Mouse (Mus musculus) embryo, embryonic 11.5 days (tissue): ENCODE measurements around the gene Zdhhc19.

Source experiments
- DNase-seq: peaks from one replicate; pipeline ENCODE4 v3.0.0-alpha.2; 2012; ENCODE audit warnings: low read depth, low spot score

The Zdhhc19 gene

DNA sequence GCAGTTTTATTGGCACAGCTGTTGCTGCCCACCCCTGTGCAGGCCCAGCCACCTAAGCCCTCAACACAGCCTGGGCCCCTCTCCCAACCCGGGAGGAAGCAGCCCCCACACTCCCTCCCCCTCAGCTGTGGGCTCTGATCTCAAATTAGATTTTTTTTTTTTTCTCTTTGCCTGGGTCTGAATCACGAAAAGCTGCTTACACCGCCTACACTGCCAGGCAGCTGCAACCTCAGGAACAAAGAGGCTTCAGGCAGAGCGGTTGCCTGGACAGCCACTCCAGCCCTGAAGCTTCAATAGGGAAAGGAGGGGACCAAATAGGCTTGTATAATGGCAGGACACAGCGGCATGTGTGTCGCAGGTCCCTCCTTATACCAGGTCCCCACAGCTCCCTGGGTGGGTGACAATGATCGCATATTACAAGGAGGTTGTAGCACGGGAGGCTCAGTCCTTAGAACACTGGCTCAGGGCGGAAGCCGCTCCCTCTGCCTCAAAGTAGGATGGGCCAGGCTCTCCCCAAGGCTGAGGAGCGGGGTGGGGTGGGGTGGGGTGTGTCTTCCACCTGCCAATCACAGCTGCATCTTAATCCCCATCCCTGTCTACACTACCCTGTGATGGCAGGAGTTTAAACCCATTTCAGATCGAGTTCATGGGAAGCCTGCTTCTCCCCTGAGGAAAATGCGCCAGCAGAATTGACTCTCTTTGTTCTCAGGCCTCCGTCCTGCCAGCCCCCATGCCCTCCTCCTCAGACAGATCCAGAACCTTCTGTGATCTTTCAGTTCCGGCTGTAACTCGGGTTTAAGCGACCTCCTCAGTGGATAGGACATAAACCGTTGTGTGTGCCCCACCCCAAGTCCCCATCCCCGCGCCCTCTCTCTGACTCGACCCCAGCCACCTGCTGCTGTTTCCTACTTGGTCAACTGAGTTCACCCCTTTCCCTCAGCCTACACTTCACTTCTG is 20.2 kb downstream of the Zdhhc19 start:
- DNase-seq: no peak

DNA sequence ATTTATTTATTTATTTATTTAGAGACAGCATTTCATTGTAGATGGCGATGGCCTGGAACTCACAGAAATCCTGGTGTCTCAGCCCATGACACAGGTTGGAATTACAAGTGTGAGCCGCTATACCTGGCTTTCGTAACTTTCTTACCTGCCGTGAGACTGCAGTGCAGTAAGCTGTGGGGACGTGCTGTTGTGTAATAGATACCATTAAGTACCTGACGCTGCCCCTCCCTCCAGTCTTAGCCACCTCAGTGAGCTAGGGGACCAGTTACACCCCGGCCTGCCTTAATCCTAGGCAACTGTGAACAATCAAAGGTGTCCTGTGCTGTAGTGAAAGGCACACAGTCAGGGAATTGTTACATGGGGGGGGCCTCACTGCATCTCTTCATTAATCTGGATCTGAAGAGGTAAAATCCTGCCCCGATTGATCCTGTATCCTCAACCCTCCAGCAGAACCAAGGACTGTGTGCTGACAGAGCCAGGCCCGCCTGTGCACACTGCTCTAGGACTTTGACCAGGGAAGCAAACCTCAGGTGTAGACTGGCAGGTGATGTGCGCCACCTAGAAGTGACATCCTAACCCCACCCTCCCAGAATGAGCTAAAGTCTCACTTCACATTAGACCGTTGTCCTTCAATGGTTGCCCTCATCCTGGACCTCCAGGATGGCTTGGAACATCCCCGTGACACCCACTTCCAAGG is 21.9 kb downstream of the Zdhhc19 start:
- no peak for DNase-seq

DNA sequence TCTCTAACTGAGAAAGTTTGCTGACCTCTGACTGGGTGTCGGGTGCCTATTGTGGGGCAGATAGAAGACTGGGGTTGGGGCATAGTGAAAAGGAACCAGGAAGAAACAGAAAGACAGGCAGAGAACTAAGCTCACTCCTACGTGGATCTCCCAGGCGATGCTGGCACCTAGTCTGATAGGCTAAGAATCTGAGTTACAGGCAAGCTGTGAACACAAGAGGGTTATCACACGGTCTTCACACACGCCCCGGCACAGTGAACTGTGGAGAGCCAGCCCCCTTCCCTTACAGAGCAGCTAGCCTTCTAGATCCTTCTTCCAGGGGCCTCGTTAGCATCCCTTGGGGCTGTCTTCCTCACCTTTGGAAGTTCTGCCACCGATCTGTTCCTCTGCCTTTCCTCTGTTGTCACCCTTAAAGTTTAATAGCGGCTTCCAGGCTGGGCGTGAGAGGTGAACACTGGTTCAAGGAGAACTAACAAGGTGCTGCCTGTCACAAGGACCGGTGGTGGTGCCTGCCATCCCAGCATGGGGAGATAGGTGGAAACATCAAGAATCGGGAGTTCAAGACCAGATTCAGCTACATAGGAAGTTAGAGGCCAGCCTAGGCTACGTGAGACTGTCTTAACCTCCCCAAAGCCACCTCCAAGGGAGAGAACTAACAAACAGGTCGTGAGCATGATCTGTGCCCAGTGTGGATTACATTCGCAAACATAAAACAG is 23.7 kb downstream of the Zdhhc19 start:
- no peak for DNase-seq

DNA sequence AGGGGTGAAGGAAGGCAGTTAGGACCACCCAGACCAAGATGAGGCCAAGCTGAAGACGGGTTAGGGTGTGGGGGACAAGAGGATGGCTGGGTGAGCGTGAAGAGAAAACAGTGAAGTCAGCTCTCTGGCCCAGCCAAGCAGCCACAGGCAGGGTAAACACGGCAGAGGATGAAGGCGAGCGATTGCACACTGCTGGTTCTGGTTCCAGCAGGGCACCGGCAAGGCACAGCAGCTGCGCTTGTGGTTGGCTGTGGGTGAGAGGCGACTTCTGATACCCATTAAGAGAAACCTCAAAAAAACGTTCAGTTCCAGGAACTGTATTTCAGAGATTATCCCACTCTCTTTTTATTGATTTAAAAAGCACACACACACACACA is 24.3 kb downstream of the Zdhhc19 start:
- no peak for DNase-seq

- DNase-seq: no peak
Measured at GRCm38 (mm10) chr16:32522578-32523194, 26.6 kb downstream of the Zdhhc19 start.

DNA sequence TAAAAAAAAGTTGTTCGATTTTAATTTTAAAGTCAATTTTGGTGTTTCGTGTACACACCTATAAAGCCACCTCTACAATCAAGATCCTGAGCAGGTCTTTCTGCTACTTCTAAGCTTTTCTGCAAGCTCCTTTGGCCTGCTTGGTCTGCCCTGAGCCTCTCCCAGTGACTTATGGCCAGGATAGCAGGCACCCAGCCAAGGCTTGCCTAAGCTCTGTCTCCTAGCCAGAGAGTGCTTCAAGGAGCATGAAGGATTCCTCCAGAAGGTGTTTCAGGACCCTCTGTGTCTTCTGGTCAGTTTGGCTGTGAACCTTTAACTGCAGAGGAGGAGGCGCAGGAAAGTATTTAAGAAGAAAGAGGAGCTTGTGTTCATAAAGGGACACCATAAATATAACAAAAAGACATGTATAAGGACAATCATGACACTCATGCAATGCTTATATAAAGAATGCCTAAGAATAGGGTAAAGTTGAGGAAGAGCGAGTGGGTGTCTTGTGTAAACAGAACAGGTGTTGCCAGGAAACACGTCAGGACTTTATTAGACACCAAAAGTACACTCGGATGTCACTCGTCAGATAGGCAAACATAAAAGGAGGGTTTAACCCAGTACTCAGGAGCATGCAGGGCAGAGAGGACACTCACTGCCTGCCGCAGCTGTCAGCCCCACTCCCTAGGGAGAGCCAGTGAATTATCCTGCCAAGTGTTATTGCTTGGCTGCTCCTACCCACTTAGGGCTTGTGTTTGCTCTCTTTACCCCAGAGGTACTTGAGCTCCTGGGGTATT is 27.6 kb downstream of the Zdhhc19 start:
- DNase-seq: no peak

GRCm38 (mm10) chr16:32524244-32524615 is 28.2 kb downstream of the Zdhhc19 start:
- no peak for DNase-seq

- no peak for DNase-seq
Measured at GRCm38 (mm10) chr16:32526906-32527305, 30.8 kb downstream of the Zdhhc19 start.

GRCm38 (mm10) chr16:32532878-32533826 is 37.1 kb downstream of the Zdhhc19 start:
- no peak for DNase-seq

DNA sequence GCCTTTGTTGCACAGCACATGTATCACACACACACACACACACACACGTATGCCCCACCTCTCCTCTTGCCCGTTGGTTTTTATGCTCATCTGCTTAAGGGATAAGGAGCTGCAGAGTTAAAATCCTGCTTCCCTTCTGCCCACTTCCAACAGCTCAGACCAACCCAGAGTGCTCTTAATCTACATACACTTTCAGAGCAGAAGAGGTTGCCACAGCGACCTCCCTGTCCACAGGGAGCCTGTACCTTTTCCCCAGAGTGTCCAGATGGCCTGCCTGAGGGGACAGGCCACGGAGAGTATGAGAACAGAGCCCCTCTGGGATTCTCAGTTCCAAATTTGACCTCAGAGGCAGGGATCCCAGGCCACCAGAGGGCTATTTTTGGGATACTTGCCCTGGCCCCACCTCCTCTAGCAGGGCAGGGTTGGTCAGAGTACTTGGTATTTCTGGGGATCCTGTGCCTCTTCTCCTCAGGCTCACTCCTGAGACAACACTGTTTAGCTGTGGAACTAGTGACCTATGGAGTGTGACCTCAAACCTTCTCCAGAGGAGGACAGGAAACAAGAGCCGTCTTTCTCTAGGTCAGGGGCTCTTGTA is 39.2 kb downstream of the Zdhhc19 start:
- DNase-seq: no peak

DNA sequence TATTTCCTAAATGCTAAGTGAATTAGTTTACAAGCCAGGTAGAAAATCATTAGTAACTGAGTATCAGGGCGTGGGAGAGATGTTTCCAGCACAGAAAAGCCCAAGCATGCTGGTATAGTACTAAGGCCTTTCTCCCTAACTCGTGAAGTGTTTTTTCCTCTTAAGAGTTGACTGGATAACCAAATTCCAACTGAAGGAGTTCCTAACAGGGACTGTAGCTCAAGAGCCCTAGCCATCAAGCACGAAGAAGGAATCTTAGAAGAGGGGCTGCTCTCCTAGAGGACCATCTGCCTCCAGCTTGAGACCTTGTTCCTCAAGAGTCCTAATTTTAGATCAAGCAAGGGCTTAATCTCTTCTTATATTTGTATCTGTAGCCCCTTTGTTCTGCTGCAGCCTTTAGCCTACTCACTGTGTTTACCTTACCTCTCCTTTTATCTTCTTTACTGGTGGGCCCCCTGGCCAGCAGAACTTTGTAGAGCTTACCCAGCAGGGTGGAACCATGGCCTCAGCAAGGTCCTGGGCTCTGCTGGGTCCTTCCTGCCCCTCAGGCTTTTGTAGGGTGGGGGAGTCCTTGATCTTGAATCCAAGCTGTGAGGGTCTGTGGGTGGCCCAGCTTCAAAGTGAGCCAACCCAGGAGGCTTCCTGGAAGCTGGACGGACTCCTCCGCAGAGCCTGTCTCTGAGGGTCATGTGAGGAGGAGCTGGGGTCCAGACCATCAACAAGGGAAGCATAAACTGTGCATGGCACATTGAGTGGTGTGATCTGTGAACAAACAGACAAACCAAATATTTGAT is 42.0 kb downstream of the Zdhhc19 start:
- DNase-seq: no peak

GRCm38 (mm10) chr16:32538761-32539255 is 42.7 kb downstream of the Zdhhc19 start:
- DNase-seq: peak; percentile 51

DNA sequence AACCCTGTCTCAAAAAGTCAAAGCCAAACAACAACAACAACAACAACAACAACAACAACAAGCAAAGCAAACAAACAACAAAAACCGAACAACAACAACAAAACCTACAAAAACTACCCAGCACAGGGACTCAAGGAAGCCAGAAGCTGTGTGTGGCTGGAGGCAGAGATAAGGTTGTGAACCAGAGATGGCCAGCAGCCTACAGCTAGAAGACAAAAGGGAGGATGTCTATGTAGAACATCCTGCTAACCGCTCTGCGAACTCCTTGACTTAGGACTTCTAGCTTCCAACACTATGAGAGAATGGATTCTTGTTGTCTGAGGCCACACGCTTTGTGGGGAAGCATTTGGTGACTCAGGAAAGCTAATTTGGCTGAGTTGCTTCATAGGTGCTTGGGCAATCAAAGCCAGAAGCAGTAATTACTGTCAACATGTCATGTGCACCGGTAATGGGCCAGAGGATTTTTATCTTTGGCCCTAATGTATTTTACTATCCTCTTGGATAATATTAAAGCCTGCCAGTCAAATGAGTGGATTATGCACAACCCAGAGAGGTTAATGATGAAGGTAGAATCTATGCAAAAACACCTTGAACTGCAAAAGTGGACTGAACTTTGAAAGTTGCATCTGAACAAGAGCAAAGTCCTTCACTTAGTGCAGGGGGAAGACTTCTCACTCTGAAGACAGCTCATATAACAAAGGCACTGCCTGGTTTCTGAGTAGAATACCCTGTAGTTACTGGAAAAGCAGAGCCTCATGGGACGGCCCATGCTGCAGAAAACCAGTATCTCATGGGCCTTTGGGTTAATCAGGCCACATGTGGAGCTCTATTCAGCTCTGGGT is 45.5 kb downstream of the Zdhhc19 start:
- no peak for DNase-seq

DNA sequence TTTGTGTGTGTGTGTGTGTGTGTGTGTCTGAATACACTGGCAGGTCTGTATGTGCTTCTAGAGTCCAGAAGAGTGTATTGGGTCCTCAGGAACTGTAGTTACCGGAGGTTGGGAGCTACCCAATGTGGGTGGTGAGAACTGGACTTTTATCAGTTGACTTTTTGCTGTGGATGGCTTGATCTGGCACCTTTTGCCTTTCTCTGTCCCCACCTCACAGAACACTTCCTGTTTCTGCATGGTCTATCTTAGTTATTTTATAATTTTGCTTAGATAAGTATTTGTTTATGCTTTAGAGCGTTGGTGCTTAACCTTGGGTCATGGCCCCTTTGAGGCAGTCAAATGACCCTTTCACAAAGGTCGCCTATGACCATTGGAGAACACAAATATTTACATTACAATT is 47.4 kb downstream of the Zdhhc19 start:
- DNase-seq: no peak

DNA sequence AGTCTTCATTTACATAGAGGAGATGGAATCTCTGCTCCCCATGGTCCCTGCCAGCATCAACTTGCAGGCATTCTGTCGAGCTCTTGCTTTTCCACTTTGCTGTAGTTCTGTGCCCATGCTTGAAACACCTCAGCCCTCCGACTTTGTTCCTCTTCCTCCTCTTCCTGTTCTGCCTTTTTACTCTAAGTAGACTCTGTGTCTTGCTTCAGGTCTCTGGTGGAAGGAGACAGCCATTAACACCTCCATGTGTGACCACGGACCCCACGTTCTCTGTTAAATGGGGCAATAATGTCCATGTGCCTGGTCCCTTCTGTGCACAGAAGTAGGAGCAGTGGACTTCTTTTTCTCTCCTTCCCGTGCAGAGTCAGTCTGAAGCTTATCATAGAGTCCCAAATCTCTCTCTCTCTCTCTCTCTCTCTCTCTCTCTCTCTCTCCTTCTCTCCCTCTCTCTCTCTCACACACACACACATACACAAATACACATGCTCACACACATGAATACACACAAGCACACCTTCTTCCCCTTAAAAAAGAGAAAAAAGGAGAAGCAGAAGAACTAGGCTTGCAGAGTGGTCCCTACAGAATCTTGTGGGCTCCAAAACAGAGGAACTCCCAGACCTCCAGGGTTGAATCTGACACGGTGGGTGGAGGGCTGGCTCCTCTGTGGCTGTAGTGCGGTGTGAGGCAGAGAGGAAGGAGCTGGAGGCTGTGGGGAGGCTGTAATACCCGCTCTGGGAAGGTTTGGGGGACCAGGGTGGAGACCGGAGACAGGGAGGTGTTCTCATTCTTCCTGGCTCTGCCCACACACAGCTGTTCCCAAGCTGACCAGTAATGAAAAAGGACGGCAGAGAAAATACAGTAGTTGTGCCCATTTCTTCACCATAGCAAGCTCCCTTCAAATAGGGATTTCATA is 51.3 kb downstream of the Zdhhc19 start:
- no peak for DNase-seq

DNA sequence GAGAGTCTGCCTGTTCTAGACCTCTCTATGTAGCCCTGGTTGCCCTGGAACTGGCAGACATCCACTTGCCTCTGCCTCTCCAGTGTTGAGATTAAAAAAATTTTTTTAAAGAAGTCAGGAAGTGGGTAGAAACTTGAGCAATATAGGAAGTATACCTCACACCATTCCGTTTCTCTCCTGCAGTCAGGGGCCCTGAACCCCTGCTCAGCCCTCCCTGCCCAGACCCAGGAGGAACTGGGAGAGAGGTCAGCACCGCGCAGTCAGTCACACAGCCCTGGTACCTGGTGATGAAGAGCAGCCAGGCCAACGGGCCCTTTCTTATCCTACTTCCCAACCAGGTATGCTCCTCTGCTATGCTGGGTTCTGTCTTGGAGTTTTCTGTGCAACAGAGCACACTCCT is 54.0 kb downstream of the Zdhhc19 start:
- DNase-seq: no peak

GRCm38 (mm10) chr16:32550487-32550886 is 54.4 kb downstream of the Zdhhc19 start:
- no peak for DNase-seq
